Mouse (Mus musculus): Measurements from ENCODE around the gene Zc3hav1.
A peak's percentile ranks its signal among the peaks of the same experiment; 100 is the strongest.
"Not testable (repeated sequence)": the region's sequence is repeated elsewhere in the genome, so short reads cannot be mapped to it uniquely, and the experiment has no call there.

The Zc3hav1 gene

DNA sequence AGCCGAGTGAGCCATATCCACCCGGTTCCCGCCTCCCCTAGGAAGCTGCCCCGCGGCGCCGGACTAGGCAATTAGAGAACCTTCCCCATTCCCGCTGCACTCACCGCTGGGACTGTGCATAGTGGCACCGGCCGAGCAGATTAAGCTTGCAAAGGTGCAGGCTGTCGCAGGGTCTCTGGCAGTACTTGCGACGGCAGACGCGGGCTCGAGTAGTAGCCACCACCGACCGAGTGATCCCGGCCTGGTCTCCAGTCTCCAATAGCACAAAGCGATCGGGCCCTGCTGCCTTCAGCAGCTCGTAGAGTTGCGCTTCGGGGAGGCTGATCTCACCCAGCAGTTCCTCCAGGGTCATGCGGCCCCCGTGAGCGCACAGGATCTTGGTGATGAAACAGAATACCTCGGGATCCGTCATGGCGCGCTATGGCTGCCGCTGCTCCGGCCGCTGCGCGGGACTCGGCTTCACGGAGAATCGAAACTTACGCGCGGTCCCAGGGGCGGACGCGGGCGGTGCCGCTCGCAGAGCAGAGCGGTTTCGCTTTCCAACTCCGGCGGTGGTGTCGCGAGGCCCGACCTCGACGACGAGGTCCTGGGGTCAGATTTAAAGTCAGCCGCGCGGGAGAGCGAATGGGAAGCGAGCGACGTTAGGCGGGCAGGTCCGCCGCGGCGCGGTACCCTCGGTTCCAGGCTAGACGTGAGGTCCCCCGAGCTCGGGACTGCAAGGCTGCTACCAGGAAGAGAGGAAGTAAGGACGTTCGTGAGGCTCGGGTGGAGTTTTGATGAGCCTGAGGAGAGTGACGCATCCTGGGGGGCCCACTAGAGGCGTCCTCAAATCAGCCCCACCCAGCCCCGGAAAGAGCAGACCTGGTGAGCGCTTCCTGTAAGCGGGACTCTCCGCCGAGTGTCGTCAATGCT lies at the start of gene Zc3hav1:
Gene Zc3hav1 (minus strand): TSS at position 793 of the 912 bp plus-strand sequence.
- DNase-seq (ENCODE audit: low read depth, low spot score): peak; percentile 75

DNA sequence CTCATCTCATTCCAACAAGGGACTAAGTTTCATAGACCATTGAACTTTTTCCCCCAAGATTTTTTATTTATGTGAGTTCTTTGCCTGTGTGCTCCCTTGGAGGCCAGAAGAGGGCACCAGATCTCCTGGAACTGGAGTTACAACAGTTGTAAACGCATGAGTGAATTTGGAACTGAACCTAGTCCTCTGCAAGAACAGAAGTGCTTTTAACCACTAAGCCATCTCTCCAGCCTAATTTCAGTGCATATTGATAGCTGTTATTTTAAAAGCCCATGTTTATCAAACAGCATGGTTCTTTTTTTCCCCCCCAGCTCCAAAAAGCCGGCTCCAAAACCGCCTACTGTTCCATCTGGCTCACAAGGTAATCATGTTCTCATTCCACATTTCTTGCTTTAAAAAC lies 35.3 kb upstream of the Zc3hav1 start:
- peak; percentile 68 for DNase-seq (ENCODE audit: low read depth, low spot score)

DNA sequence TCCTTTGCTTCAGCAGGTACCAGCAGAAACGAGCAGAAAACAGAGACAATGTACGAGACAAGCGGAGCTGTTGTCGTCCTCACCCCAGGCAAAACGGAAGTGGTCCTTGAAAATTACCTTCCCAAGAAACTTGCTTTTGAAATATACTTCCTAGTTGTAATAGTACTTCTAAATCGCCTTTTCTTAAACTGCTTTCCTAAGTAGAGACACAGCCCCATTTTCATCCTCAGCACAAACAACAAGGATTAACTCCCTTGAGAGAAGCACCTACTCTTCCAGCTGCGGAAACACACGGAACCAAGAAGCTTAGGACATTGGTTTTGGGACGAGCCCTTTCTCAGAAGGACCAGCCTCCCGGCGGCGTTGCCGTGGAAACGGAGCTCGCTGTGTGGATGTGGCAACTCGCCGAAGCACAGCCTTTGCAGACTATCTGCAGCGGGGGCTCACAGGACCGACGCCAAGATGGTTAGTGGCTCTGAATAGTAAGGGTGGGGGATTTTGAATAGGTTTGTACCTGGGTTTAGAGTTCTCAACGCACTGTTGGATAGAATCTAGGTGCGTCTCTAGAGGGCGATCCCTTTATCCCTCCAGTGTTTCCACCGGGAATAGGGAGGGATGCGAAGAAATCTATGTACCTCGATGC lies 26.8 kb upstream of the Zc3hav1 start, which contains the start of gene Ttc26:
Gene Ttc26 (plus strand): TSS at position 341 of the 643 bp plus-strand sequence.
- peak; percentile 94 for DNase-seq (ENCODE audit: low read depth, low spot score)

DNA sequence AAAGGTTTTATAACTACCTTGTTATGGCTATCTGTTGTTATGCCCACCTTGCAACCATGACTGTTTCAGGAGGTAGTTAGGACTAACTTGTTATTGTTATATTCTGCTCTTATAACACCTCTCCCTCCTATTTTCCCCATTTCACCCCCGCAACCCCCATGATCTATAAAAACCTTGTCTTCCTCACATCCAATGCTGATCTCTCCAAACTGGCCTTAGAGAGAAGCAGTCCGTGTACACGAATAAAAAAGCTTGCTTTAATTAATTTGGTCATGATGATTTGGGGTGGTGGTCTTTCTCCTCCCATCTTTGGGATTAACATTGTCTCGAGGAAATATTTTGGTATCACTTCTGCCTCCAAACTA lies 26.3 kb upstream of the Zc3hav1 start:
- no peak for DNase-seq (ENCODE audit: low read depth, low spot score)

DNA sequence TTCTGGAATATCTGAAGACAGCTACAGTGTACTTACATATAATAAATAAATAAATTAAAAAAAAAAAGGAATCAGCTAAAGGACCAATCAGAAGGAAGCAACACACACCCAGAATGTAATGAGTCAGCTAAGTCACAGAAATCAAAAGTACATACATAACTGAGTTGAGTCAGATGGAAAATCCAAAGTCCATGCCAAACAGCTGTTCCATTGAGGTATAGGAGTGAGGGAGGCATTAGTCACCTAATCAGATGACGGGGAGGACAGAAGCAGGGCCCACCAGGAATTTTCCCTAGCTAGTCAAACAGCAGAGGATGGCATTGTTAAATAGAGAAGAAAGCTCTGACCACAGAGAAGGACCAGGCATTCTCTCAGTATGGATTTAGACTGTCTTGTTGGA lies 19.9 kb upstream of the Zc3hav1 start:
- DNase-seq (ENCODE audit: low read depth, low spot score): no peak

DNA sequence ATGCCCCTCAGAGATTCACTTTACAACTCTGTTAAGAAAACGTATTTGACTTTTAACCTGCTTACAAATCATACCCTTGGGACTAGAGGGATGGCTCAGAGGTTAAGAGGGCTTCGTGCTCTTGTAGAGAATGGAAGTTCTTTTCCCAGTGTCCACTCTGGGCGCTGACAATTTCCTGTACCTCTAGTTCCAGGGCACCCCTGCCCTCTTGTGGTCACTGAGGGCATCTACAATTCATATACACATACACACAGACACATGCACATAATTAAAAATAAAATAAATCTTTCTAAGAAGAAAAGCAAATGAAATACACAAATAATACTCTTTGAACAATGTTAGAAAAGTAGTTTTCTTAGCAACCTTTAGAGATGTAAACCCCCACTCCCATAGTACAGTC lies 15.5 kb upstream of the Zc3hav1 start:
- DNase-seq (ENCODE audit: low read depth, low spot score): peak; percentile 47

- peak; percentile 69 for DNase-seq (ENCODE audit: low read depth, low spot score)
Observed at GRCm38 (mm10) chr6:38364121-38364520, 9.7 kb upstream of the Zc3hav1 start.

DNA sequence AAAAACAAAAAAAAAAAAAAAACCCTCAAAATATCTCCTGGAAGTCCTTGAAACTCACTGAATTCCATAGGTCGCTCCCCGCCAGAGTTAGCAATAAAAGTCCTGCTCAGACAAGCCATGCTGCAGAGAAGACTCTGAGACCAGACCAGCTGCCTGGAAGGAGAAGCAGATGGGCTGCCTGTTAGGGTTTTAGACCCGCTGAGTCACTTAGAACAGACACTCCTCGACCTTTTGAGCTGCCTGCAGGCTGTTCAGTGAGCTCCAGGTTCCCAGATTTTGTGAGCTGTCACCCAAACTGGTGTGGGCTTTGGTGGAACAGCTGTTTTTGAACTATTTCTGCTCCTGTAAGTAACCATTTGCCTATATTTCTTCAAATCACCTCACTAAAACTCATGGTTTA lies 9.0 kb upstream of the Zc3hav1 start:
- DNase-seq (ENCODE audit: low read depth, low spot score): no peak

GRCm38 (mm10) chr6:38361937-38362336 lies 7.5 kb upstream of the Zc3hav1 start:
- DNase-seq (ENCODE audit: low read depth, low spot score): peak; percentile 58

DNA sequence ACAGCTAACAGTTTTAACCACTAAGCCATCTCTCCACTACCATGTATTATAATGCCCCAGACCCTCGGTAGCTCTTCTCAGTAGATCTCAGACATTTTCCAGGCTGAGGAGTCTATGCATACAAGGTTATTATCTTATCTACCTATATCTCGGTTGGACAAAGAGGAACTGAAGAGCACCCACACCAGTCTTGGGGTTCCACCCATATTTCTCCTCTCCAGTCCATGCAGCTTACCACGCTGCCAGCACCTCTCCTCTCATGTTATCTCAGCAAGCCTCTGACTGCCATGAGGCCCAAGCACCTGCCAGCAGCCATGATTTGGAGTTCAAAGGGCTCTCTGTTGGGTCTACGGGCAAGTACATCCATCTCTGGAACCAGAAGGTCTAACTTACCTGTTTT lies 6.7 kb upstream of the Zc3hav1 start:
- no peak for DNase-seq (ENCODE audit: low read depth, low spot score)

DNA sequence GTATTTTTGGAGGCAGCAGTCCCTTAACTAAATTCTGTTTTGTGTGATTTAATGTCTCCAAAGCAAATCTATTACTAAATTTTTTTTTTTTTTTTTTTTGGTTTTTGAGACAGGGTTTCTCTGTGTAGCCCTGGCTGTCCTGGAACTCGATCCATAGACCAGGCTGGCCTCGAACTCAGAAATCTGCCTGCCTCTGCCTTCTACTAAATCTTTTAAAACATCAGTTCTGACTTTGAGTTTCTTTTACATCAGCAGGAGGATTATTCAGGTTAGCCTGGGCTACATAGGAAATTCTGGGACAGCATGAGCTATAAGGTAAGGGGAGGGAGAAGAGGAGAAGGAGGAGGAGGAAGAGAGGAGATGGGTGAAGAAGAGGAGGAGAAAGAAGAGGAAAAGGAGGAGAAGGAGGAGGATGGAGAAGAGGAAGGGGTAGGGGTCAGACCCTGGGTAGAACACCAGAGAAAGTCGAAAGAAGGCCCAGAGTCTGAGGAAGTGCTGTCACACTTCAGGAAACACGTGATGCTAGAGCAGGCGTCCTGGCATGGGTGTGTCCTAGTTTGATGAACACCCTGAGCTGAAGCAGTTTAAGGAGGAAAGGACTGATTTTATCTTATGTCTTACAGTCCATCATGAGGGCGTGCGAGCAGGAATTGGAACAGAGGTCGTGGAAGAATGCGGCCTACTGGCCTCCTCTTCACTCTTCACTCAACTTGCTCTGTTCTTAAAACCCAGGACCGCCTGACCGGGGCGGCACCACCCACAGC lies 5.5 kb upstream of the Zc3hav1 start:
- DNase-seq (ENCODE audit: low read depth, low spot score): peak; percentile 40

GRCm38 (mm10) chr6:38359044-38359735 lies 4.8 kb upstream of the Zc3hav1 start:
- DNase-seq (ENCODE audit: low read depth, low spot score): peak; percentile 49

DNA sequence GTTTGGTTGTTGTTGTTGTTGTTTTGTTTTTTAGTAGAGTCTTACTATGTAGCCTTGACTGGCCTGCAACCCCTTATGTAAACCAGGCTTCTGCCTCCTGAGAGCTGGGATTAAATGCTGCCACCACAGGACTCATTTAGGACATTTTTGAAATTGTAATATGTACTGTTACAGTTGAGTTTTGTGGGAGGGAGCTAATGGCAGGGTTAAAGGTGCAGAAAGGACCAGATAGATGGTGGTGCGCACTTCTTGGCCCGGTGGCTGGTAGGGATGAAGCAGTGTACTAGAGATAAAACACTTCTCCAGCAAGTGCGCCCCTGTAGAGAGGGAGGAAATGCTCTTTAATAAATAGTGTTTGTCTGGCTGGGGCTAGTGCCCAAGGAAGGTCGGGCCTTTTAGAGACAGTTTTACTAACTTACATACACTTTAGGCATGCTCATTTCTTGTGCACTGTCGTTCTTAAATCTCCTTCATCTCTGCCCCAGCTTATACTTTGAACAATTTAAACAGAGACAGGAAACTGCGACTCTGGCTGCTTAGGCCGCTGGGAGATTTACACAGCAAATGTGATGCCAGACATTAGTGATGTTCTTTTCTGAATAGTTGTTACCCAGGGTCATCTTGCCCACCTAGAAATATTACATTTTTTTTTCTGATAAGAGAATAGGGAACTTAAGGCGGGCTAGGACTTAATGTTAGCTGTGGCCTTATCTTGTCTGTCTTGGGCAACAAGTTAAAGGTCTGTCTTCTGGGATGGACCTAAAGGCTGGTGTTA lies 4.0 kb upstream of the Zc3hav1 start:
- DNase-seq (ENCODE audit: low read depth, low spot score): no peak

DNA sequence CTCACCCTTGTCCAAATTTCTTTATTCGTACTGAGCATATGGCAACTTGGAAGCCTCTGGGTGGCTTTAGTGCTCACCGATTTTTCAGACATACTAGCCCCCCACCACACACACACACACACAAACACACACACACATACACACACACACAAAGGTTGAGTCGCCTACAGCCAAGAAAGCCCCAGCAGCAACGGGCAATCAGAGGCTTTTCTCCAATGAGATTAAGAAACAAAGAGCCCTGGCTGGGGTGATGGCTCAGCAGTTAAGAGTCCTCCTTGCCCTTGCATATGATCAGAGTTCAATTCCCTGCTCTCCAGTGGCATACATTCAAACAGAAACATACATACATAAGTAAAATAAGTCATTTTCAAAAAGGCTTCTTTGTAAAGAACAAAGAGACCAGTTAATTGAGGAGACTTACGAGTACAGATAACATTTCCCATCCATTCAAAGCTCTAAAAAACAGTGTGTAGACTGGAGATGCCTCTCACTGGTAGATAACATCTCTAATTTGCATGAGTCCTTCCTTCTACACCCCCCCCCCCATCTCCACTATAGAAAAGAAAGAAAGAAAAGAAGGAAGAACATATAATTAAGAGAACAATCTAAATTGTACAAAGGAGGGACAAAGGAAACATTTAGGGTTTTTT lies 3.3 kb upstream of the Zc3hav1 start:
- DNase-seq (ENCODE audit: low read depth, low spot score): peak; percentile 38

DNA sequence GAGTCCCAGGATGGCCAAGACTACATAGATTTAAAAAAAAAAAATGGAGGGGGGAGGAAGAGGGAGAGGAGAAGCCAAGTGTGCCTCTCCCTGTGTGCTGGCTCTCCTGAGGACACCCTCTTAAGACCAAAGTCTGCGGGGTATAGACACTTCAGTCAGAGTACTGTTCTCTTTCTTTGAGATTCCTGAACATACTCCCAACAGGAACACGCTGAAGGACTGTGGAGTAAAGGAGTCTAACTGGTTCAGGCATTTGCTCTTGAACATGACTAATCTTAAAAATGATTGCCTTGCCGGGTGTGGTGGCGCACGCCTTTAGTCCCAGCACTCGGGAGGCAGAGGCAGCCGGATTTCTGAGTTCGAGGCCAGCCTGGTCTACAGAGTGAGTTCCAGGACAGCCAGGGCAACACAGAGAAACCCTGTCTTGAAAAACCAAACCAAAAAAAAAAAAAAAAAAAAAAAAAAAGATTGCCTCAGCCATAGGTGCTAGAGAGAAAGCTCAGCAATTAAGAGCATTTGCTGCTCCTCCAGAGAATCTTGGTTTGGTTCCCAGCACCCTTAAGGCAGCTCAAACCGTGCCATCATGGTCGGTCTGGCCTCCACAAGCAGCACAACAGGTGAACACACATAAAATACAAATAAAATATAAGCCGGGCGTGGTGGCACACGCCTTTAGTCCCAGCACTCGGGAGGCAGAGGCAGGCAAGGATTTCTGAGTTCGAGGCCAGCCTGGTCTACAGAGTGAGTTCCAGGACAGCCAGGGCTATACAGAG lies 2.4 kb upstream of the Zc3hav1 start:
- not testable (repeated sequence) for DNase-seq (ENCODE audit: low read depth, low spot score)

DNA sequence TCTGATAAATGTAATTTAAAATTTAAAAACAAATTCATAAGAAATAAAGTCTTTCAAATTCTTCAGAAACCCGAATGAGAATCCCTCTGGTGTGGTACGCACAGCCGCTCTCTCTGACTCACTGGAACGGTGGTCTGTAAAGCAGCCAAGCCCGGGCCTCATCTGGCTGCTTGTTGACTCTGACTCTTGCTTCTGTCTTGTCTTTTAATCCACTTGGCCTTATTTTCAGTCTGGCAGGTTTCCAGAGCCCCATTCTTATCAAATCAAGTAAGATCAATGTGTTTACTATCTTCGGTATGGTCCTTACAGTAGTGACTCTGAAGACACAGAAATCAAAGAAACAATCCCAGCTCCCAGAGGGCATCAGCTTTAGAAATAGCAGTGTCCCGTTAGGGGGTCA lies 1.5 kb upstream of the Zc3hav1 start:
- no peak for DNase-seq (ENCODE audit: low read depth, low spot score)

DNA sequence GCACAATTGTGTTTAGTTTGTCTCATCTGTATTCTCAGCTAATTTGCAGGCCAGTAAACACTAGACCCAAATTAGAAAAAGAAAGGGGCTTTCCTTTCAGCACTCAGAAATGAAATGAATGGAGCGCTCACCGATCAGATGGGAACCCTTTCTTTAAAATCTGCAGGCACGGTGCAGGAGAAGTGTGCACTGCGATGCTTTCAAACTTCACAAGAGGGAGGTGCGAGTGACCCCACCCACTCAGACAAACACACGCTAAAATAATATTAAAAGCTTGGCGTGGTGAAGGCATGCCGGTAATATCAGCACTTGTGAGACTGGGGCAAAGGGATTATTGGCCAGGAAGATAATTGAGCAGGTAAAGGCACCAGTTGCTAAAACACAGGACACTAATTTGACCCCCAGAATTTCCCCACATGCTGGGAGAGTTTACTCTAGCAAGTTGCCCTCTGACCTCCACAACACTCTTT lies 986 bp upstream of the Zc3hav1 start:
- no peak for DNase-seq (ENCODE audit: low read depth, low spot score)

DNA sequence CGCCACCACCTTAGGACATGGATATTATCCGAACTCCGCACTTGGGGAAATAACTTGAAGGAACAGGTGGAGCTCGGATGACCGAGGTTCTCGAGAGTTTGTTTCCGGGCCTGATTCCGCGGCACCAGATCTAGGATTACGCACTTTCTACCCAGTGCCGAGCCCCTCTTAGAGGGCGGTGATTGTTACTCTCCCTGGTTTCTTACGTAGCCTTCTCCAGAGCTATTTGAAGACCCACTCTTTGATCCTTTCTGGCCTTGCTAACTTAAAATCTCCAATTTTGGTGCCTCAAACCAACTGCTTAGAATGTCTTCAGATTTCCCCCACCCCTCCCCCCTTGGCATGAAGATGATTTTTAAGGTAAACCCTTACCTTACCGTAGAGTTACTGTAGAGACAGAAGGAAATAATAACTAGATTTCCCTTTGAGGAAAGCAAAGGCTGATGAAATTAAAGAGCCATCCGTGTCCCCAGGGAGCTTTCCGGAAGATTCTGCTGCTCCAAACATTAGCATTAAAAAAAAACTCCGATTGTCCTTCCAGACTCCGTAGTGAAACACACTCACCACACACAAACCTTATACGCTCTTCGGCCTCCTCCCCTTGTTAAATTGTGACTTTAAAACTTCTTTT lies 435 bp upstream of the Zc3hav1 start:
- DNase-seq (ENCODE audit: low read depth, low spot score): no peak

DNA sequence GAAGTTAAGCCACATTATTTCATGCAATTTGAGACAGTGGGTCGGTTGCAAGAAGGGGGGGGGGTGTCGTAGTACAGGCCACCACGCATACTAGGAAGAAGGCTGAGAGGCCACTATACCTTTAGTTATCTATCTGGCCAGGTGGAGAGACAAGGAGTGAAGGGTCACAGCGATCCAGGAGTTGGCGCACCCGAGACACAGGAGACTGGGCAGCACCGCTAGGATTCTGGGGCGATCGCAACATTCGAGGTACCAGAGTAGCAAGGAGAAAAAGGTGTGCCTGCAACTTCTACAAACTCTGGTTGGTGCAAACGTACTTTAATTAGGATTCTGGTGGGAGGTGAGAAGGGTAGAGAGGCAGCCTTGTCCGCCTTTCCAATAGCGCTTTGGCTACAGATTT lies 1.2 kb downstream of the Zc3hav1 start:
- no peak for DNase-seq (ENCODE audit: low read depth, low spot score)

Measured in ES-CJ7 (cell line).